Mouse (Mus musculus): ENCODE measurements around the gene Itpa.

Gene Itpa

DNA sequence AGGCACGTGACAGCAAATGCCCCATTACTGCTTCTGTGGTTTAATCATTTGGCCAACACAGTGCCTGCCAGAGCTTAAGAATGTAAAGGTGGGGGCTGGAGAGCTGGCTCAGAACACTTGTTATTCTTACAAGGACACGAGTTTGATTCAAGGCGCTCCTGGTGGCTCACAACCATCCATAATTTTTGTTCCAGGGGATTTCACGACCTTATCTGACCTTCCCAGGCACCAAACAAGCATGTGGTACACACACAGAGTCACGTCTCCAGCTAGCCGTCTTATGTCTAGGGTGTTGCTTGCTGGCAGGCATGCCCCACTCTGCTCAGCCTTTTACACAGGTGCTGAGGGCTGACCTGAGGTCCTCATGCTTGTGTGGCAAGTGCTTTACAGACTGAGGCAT, 50.5 kb downstream of the Itpa start:
- no peak for ATAC-seq (ENCODE audit: insufficient number of reproducible peaks, low FRiP score, low TSS enrichment)

DNA sequence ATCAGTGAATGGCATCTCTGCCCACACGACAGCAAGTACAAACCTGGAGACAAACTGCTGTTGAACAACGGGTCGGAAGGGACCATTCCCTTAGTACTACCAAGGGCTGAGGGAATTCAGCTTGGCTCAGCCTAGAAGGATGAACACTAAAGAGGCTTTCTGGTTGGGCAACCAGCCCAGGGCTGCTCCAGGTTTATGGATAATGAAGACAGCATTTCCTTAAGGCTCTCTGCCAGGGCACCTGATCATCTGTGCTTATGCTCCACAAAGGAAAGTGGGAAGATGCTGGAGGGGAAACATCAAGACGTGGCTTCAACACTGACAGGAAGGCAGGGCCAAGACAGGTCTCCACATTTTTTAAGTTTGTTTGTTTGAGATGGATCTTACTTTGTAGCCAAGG, 57.0 kb downstream of the Itpa start:
- ATAC-seq (ENCODE audit: insufficient number of reproducible peaks, low FRiP score, low TSS enrichment), result no peak

DNA sequence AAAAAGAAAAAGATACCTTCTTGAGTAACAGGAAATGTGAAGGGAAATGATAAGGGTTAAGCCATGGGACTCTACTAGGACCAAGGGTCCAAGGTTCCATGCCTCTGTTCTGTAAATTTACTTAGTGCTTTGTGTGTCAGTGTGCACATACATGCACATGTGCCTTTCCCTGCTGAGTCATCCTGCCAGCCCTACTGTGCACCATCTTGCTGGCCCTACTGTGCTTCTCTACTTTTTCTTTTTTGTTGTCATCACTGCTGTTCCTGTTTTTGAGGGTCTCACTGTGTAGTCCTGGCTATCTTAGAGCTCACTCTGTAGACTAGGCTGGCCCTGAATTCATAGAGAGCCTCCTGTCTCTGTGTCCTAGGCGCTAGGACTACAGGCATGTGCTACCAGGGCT, 60.3 kb downstream of the Itpa start:
- ATAC-seq (ENCODE audit: insufficient number of reproducible peaks, low FRiP score, low TSS enrichment), result no peak

DNA sequence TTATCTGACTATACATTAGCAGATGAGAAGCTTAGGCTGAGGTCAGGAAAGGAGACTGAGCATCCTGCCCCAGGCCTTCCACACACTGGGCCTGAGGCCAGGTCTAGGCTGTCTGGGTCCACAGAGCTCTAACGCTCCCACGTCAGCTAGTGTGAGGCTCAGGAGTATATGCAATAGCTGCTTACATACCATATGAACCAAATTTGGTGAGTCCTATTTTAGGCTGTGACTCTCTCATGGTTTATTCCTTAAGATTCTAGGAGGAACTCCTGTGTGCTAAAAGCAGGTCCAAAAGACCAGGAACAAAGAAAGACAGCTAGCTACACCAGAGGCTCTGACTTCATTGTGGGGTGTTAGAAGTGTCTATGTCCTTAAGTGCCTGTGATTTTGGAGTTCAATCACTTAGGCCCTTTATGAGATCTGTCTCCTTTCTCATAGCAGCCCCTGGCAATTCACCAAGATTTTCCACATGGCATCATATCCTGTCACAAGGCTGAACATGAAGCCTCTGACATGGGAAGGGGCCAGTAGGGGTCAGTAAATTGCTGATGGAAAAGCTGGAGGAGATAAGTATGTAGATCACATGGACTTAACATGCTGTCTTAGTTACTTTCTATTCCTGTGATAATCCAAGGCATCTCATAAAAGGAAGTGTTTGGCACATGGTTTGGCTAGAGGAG, 61.6 kb downstream of the Itpa start:
- no peak for ATAC-seq (ENCODE audit: insufficient number of reproducible peaks, low FRiP score, low TSS enrichment)

DNA sequence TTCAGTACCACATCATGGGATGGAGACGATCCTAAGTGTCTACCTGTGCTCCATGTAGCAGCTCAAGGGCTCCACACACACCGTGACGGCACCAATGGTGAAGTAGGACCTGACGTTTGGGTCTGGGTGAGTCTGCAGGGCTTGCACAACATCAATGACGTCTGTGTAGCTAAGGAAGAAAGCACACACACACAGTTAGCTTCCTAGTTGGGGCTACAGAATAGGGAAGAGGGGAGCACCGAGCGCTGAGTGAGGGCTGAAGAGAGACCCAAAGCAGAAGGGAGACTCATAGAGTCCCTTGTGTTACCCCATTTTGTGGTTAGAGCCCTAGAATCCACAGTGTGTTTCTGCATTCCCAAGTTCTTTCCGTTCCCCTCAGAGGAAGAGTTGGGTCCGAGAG, 63.3 kb downstream of the Itpa start:
- no peak for ATAC-seq (ENCODE audit: insufficient number of reproducible peaks, low FRiP score, low TSS enrichment)
